Mouse (Mus musculus) lung, embryonic 15.5 days (tissue): ENCODE measurements around the gene Evc. TPM values are rescaled to one million over a fixed set of nuclear protein-coding genes. Genes with fewer than 3 reads are reported as not detected.

Experiments
- polyA plus RNA-seq: library from polyadenylated mRNA; unstranded; fragments of >200 nt; fragmentation: Nextera tagmentation; extraction: Ambion mirVana; gene quantifications from 2 replicates; pipeline ENCODE4 v1.2.1, GENCODE M21; 2015

Evc gene
- polyA plus RNA-seq, 1 experiment from 2014 or later: 19.8 TPM

Other genes with a start within 250 kb of the Evc start
- 10.6 and 12.5 TPM in 2 replicates for gene Crmp1, start 95.0 kb downstream of the Evc start, polyA plus RNA-seq
- gene Evc2, start 1.6 kb upstream of the Evc start, polyA plus RNA-seq: 17.0 and 17.2 TPM in 2 replicates